Mouse (Mus musculus) heart, embryonic 10.5 days (tissue): ENCODE results near the gene Tbx21. TPM values are rescaled to one million over a fixed set of nuclear protein-coding genes. Genes with fewer than 3 reads are reported as not detected.

Experiments used
- DNase-seq: peaks from one replicate; pipeline ENCODE4 v3.0.0-alpha.2; 2017; ENCODE audit warnings: low spot score
- H3K27ac ChIP-seq: fragments of 300-500 bp; sonication (generic); 2 replicates; pipeline ENCODE4 v1.5.1; 2016; ENCODE audit warnings: mild to moderate bottlenecking
- H3K27me3 ChIP-seq: fragments of 300-500 bp; sonication (generic); 2 replicates; pipeline ENCODE4 v1.6.1; 2016; ENCODE audit warnings: mild to moderate bottlenecking; ENCODE audit not compliant: poor library complexity, insufficient read depth, severe bottlenecking
- H3K36me3 ChIP-seq: fragments of 300-500 bp; sonication (generic); 2 replicates; pipeline ENCODE4 v1.6.1; 2016; ENCODE audit warnings: mild to moderate bottlenecking, moderate library complexity
- H3K4me1 ChIP-seq: fragments of 300-500 bp; sonication (generic); 2 replicates; pipeline ENCODE4 v1.6.1; 2016; ENCODE audit warnings: mild to moderate bottlenecking
- H3K4me3 ChIP-seq: fragments of 300-500 bp; sonication (generic); 2 replicates; pipeline ENCODE4 v1.5.1; 2016; ENCODE audit warnings: mild to moderate bottlenecking, moderate library complexity
- H3K9me3 ChIP-seq: fragments of 300-500 bp; sonication (generic); 2 replicates; pipeline ENCODE4 v1.6.1; 2016; ENCODE audit warnings: mild to moderate bottlenecking, moderate library complexity
- WGBS: fragments of 180-500 bp; shearing (Covaris S2); methylation state at CpG from one replicate; pipeline ENCODE4 v1.1.7; 2016; 5-methylcytosine and 5-hydroxymethylcytosine counted together
- polyA plus RNA-seq: library from polyadenylated mRNA; unstranded; fragments of >200 nt; fragmentation: Nextera tagmentation; extraction: Ambion mirVana; gene quantifications from 2 replicates; pipeline ENCODE4 v1.2.1, GENCODE M21; 2016

Gene Tbx21
- polyA plus RNA-seq, 1 experiment from 2014 or later = 0.21 TPM

- Histone ChIP-seq H3K36me3 (no peaks in the 10 kb centered on the region), H3K9me3 (no peaks in the 10 kb centered on the region), H3K27ac (no peak overlapping the region), H3K4me3 (no peak overlapping the region), H3K27me3 (peaks cover 65% of the 10 kb centered on the region), H3K4me1 (peaks cover 8% of the 10 kb centered on the region)
- 65% methylated on average over 2 of the region's 2 CpGs for WGBS
- DNase-seq = no peak
Observed at GRCm38 (mm10) chr11:97094600-97094999, 20.5 kb downstream of the Tbx21 start.

GRCm38 (mm10) chr11:97086365-97086764 lies 28.8 kb downstream of the Tbx21 start:
- Histone ChIP-seq H3K4me1 (peaks cover 10% of the 10 kb centered on the region), H3K27me3 (peaks cover 26% of the 10 kb centered on the region), H3K36me3 (no peaks in the 10 kb centered on the region), H3K9me3 (peaks cover 11% of the 10 kb centered on the region), H3K27ac (no peak overlapping the region), H3K4me3 (no peak overlapping the region)
- no peak for DNase-seq
- 66% methylated on average over 6 of the region's 6 CpGs for WGBS

GRCm38 (mm10) chr11:97084821-97085505 lies 30.2 kb downstream of the Tbx21 start:
- Histone ChIP-seq H3K4me3 (no peak overlapping the region), H3K9me3 (peaks cover 11% of the 10 kb centered on the region), H3K36me3 (no peaks in the 10 kb centered on the region), H3K4me1 (peaks cover 10% of the 10 kb centered on the region), H3K27ac (no peak overlapping the region), H3K27me3 (peaks cover 26% of the 10 kb centered on the region)
- WGBS = 83% methylated on average over 15 of the region's 15 CpGs
- no peak for DNase-seq

- Histone ChIP-seq H3K9me3 (peaks cover 11% of the 10 kb centered on the region), H3K36me3 (no peaks in the 10 kb centered on the region), H3K4me3 (peak overlapping the region; percentile 22), H3K27me3 (peaks cover 26% of the 10 kb centered on the region), H3K27ac (no peak overlapping the region), H3K4me1 (peaks cover 10% of the 10 kb centered on the region)
- DNase-seq = no peak
- 23% methylated on average over 22 of the region's 22 CpGs for WGBS
Observed at GRCm38 (mm10) chr11:97083401-97084140, 31.6 kb downstream of the Tbx21 start.

GRCm38 (mm10) chr11:97082977-97083376 lies 32.2 kb downstream of the Tbx21 start:
- no peak for DNase-seq
- 0 out of 2 replicates have a peak overlapping the region, but pooled peaks have one; percentile 22 for H3K4me3 ChIP-seq
- WGBS = 39% methylated on average over 11 of the region's 11 CpGs

GRCm38 (mm10) chr11:97080291-97080690 lies 34.8 kb downstream of the Tbx21 start:
- DNase-seq = no peak
- Histone ChIP-seq H3K4me1 (peaks cover 10% of the 10 kb centered on the region), H3K27me3 (peaks cover 26% of the 10 kb centered on the region), H3K36me3 (no peaks in the 10 kb centered on the region), H3K9me3 (peaks cover 4% of the 10 kb centered on the region), H3K4me3 (no peak overlapping the region), H3K27ac (no peak overlapping the region)
- 16% methylated on average over 9 of the region's 9 CpGs for WGBS

More at GRCm38 (mm10) chr11:97082977-97083376, 32.2 kb downstream of the Tbx21 start:
- Histone ChIP-seq H3K36me3 (no peaks in the 10 kb centered on the region), H3K27me3 (peaks cover 26% of the 10 kb centered on the region), H3K9me3 (peaks cover 11% of the 10 kb centered on the region), H3K4me1 (peaks cover 10% of the 10 kb centered on the region), H3K27ac (no peak overlapping the region)

GRCm38 (mm10) chr11:97078751-97079150 lies 36.4 kb downstream of the Tbx21 start:
- Histone ChIP-seq H3K27ac (no peak overlapping the region), H3K4me3 (no peak overlapping the region), H3K27me3 (peaks cover 11% of the 10 kb centered on the region), H3K9me3 (peaks cover 4% of the 10 kb centered on the region), H3K36me3 (no peaks in the 10 kb centered on the region), H3K4me1 (peaks cover 10% of the 10 kb centered on the region)
- 36% methylated on average over 4 of the region's 4 CpGs for WGBS
- peak; percentile 83 for DNase-seq

GRCm38 (mm10) chr11:97074235-97074634 lies 40.9 kb downstream of the Tbx21 start:
- H3K4me1 ChIP-seq = peaks cover 15% of the 10 kb centered on the region
- no peaks in the 10 kb centered on the region for H3K27me3 ChIP-seq
- H3K9me3 ChIP-seq = no peaks in the 10 kb centered on the region
- no peak overlapping the region for H3K4me3 ChIP-seq
- WGBS = 59% methylated on average over 8 of the region's 8 CpGs
- no peaks in the 10 kb centered on the region for H3K36me3 ChIP-seq
- no peak for DNase-seq
- no peak overlapping the region for H3K27ac ChIP-seq

- Histone ChIP-seq H3K9me3 (no peaks in the 10 kb centered on the region), H3K4me3 (no peak overlapping the region), H3K27me3 (peaks cover 9% of the 10 kb centered on the region; the same call in 1 of the 2 replicates), H3K4me1 (peaks cover 15% of the 10 kb centered on the region), H3K27ac (no peak overlapping the region), H3K36me3 (peaks cover 10% of the 10 kb centered on the region)
- WGBS = 34% methylated on average over 3 of the region's 3 CpGs
- no peak for DNase-seq
Observed at GRCm38 (mm10) chr11:97072533-97072932, 42.6 kb downstream of the Tbx21 start.

GRCm38 (mm10) chr11:97071129-97071528 lies 44.0 kb downstream of the Tbx21 start:
- H3K9me3 ChIP-seq = no peaks in the 10 kb centered on the region
- no peak overlapping the region for H3K4me3 ChIP-seq
- 50% methylated on average over 1 of the region's 1 CpGs for WGBS
- H3K27me3 ChIP-seq = peaks cover 9% of the 10 kb centered on the region; the same call in 1 of the 2 replicates
- no peak for DNase-seq
- peaks cover 22% of the 10 kb centered on the region for H3K36me3 ChIP-seq
- H3K4me1 ChIP-seq = peaks cover 21% of the 10 kb centered on the region
- H3K27ac ChIP-seq = peak overlapping the region; percentile 52; the same call in 1 of the 2 replicates

- DNase-seq = no peak
- Histone ChIP-seq H3K4me3 (no peak overlapping the region), H3K27ac (no peak overlapping the region; the same call in 1 of the 2 replicates), H3K9me3 (no peaks in the 10 kb centered on the region), H3K4me1 (peaks cover 29% of the 10 kb centered on the region), H3K36me3 (peaks cover 23% of the 10 kb centered on the region), H3K27me3 (peaks cover 9% of the 10 kb centered on the region; the same call in 1 of the 2 replicates)
- 84% methylated on average over 2 of the region's 2 CpGs for WGBS
Observed at GRCm38 (mm10) chr11:97069770-97070169, 45.4 kb downstream of the Tbx21 start.

- WGBS = 74% methylated on average over 1 of the region's 1 CpGs
- Histone ChIP-seq H3K9me3 (no peaks in the 10 kb centered on the region), H3K4me3 (no peak overlapping the region), H3K4me1 (peaks cover 26% of the 10 kb centered on the region), H3K27ac (no peak overlapping the region), H3K27me3 (peaks cover 9% of the 10 kb centered on the region; the same call in 1 of the 2 replicates), H3K36me3 (peaks cover 24% of the 10 kb centered on the region)
- DNase-seq = no peak
Observed at GRCm38 (mm10) chr11:97069333-97069732, 45.8 kb downstream of the Tbx21 start.
